23 mouse cellular contexts compared by ENCODE assay signal in genomic region chr6:127687181-127687860, GRCm38 (mm10).
"Had no signal": no experiment of that assay in that cellular context is flagged by ENCODE, and none has a peak within 500 bp of the region (broad histone marks: within the 10 kb centered on the region; RNA-seq: fewer than 3 reads in every experiment).

No protein-coding gene starts in this region.

- H3K4me2 ChIP-seq: liver, embryonic 15.5 days; lung, embryonic 15.5 days; midbrain, embryonic 11.5 days; midbrain, embryonic 13.5 days; midbrain, embryonic 15.5 days; neural tube, embryonic 13.5 days; neural tube, embryonic 15.5 days; stomach, embryonic 15.5 days had no signal

- H3K27ac ChIP-seq: liver, embryonic 15.5 days; lung, embryonic 15.5 days; macrophage; midbrain, embryonic 13.5 days; midbrain, embryonic 15.5 days; neural tube, embryonic 13.5 days; neural tube, embryonic 15.5 days; stomach, embryonic 15.5 days had no signal

- H3K9ac ChIP-seq: liver, embryonic 15.5 days; liver, postnatal 0 days; lung, embryonic 15.5 days; midbrain, embryonic 13.5 days; midbrain, embryonic 15.5 days; neural tube, embryonic 13.5 days; neural tube, embryonic 15.5 days; stomach, embryonic 15.5 days had no signal

- H3K4me1 ChIP-seq: liver, embryonic 15.5 days; stomach, embryonic 15.5 days had no signal

- DNase-seq: liver, postnatal 0 days; lung, adult 2 months; lung, postnatal 14 days; lung, postnatal 36 days; retina, postnatal 1 day; right cerebral cortex, adult 18-20 months; right cerebral cortex, postnatal 25 days; right cerebral cortex, postnatal 4 days; thymus, adult 2 months; thymus, postnatal 25 days; thymus, postnatal 4 days had no signal

- H3K36me3 ChIP-seq: liver, embryonic 15.5 days; lung, embryonic 15.5 days; midbrain, embryonic 13.5 days; midbrain, embryonic 15.5 days; stomach, embryonic 15.5 days had no signal

- ATAC-seq: liver, postnatal 0 days; lung, postnatal 0 days; midbrain, embryonic 13.5 days; midbrain, embryonic 15.5 days had no signal

- H3K9me3 ChIP-seq: liver, embryonic 15.5 days; lung, embryonic 15.5 days; megakaryocyte, embryonic 14.5 days; midbrain, embryonic 13.5 days; midbrain, embryonic 15.5 days; neural tube, embryonic 13.5 days; neural tube, embryonic 15.5 days; stomach, embryonic 15.5 days had no signal

- H3K27me3 ChIP-seq: liver, embryonic 15.5 days; midbrain, embryonic 13.5 days; midbrain, embryonic 15.5 days; neural tube, embryonic 13.5 days; neural tube, embryonic 15.5 days; stomach, embryonic 15.5 days had no signal

- H3K4me3 ChIP-seq: liver, embryonic 15.5 days; lung, embryonic 15.5 days; megakaryocyte, embryonic 14.5 days; midbrain, embryonic 13.5 days; midbrain, embryonic 15.5 days; myocyte; neural tube, embryonic 13.5 days; neural tube, embryonic 15.5 days; stomach, embryonic 15.5 days had no signal
